Mouse (Mus musculus) liver, embryonic 14.5 days (tissue): Measurements from ENCODE around the gene Prps1l1. TPM values are rescaled to one million over a fixed set of nuclear protein-coding genes. Genes with fewer than 3 reads are reported as not detected.

ENCODE experiments used
- ATAC-seq: fragments of 200-750 bp; cut with Nextera tagmentation; 2 replicates; pipeline ENCODE4 v1.8.0; 2017; ENCODE audit warnings: moderate number of reproducible peaks, mild to moderate bottlenecking, moderate library complexity; ENCODE audit not compliant: insufficient read depth
- DNase-seq, 3 experiments: peaks; one replicate each; pipeline ENCODE4 v3.0.0-alpha.2; 2012 to 2013; ENCODE audit warnings: low read depth in 3 of 3, low spot score in 3 of 3
- H3K27ac ChIP-seq: fragments of 300-500 bp; sonication (generic); 2 replicates; pipeline ENCODE4 v1.5.1; 2014; ENCODE audit warnings: moderate library complexity, mild to moderate bottlenecking, control low read depth, inconsistent platforms
- H3K27me3 ChIP-seq: fragments of 300-500 bp; sonication (generic); 2 replicates; pipeline ENCODE4 v1.6.1; 2014; ENCODE audit warnings: mild to moderate bottlenecking, low read length, moderate library complexity; ENCODE audit not compliant: control insufficient read depth, insufficient read depth
- H3K36me3 ChIP-seq: fragments of 300-500 bp; sonication (generic); replicated peaks from 2 replicates; pipeline ENCODE4 v1.6.1; 2014; ENCODE audit warnings: low read depth; ENCODE audit not compliant: control insufficient read depth, insufficient read depth
- H3K4me1 ChIP-seq, 2 experiments: fragments of 200-500 bp in 1 of 2; fragments of 300-500 bp in 1 of 2; sonication (generic) in 1 of 2; replicated peaks; 2 replicates each; pipeline ENCODE4 v1.6.1; 2012 to 2014; ENCODE audit warnings: antibody characterized with exemption in 1 of 2, inconsistent platforms in 1 of 2, low read length in 1 of 2; ENCODE audit not compliant: control insufficient read depth in 2 of 2, insufficient read depth in 2 of 2
- H3K4me2 ChIP-seq: fragments of 300-500 bp; sonication (generic); 2 replicates; pipeline ENCODE4 v1.6.1; 2014; ENCODE audit warnings: low read depth, mild to moderate bottlenecking, control low read depth, moderate library complexity
- H3K4me3 ChIP-seq, 2 experiments: fragments of 200-500 bp in 1 of 2; fragments of 300-500 bp in 1 of 2; sonication (generic) in 1 of 2; 2 replicates each; pipeline ENCODE4 v1.5.1; 2012 to 2014; ENCODE audit warnings: low read depth in 2 of 2, low read length in 2 of 2, mild to moderate bottlenecking in 2 of 2, control low read depth in 1 of 2, inconsistent platforms in 1 of 2, moderate library complexity in 1 of 2; ENCODE audit not compliant: insufficient read depth in 1 of 2
- H3K9ac ChIP-seq: fragments of 300-500 bp; sonication (generic); replicated peaks from 2 replicates; pipeline ENCODE4 v1.6.1; 2014; ENCODE audit warnings: mild to moderate bottlenecking, control low read depth, moderate library complexity
- H3K9me3 ChIP-seq: fragments of 300-500 bp; sonication (generic); 2 replicates; pipeline ENCODE4 v1.6.1; 2016; ENCODE audit warnings: low read length, mixed read lengths; ENCODE audit not compliant: control insufficient read depth
- CTCF ChIP-seq: IDR thresholded peaks from 2 replicates; pipeline ENCODE4 v1.5.1; 2016; ENCODE audit warnings: antibody characterized with exemption, low read depth, control low read depth
- EP300 ChIP-seq: IDR thresholded peaks from 2 replicates; pipeline ENCODE4 v1.6.1; 2016; ENCODE audit warnings: antibody characterized with exemption, low read depth
- WGBS: fragments of 180-500 bp; shearing (Covaris S2); extraction: QIAGEN DNeasy Blood & Tissue Kit; methylation state at CpG from one replicate; pipeline ENCODE4 v1.1.7; 2014; ENCODE audit not compliant: insufficient replicate concordance; 5-methylcytosine and 5-hydroxymethylcytosine counted together
- polyA plus RNA-seq, 2 experiments: library from polyadenylated mRNA; depleted of rRNA in 1 of 2; stranded (reverse) in 1 of 2; unstranded in 1 of 2; fragments of >200 nt; fragmentation: Nextera tagmentation in 1 of 2; extraction: Ambion mirVana in 1 of 2; gene quantifications; 2 replicates each; pipeline versions ENCODE4 v1.2.1 to v1.2.3; 2012 to 2014

Gene Prps1l1
- polyA plus RNA-seq, 2 experiments, result not detected

- H3K4me3 ChIP-seq, result no peak overlapping the region
- no peaks in the 10 kb centered on the region for H3K27me3 ChIP-seq
- TF ChIP-seq CTCF (no peak), EP300 (no peak)
- WGBS, result 20% methylated on average over 4 of the region's 4 CpGs
- no peaks in the 10 kb centered on the region for H3K9me3 ChIP-seq
- H3K27ac ChIP-seq, result no peak overlapping the region
- H3K9ac ChIP-seq, result no peak overlapping the region
- no peak overlapping the region for H3K4me2 ChIP-seq
- H3K4me1 ChIP-seq, result no peaks in the 10 kb centered on the region
- DNase-seq (no peak), ATAC-seq (no peak)
- H3K36me3 ChIP-seq, result no peaks in the 10 kb centered on the region
Observed at GRCm38 (mm10) chr12:35000323-35000722, 15.8 kb downstream of the Prps1l1 start.

GRCm38 (mm10) chr12:35005748-35006147 lies 21.2 kb downstream of the Prps1l1 start:
- Histone ChIP-seq H3K4me1 (no peaks in the 10 kb centered on the region), H3K27me3 (no peaks in the 10 kb centered on the region), H3K27ac (no peak overlapping the region), H3K36me3 (no peaks in the 10 kb centered on the region), H3K4me3 (no peak overlapping the region), H3K9me3 (no peaks in the 10 kb centered on the region), H3K4me2 (no peak overlapping the region), H3K9ac (no peak overlapping the region)
- TF ChIP-seq CTCF, result no peak
- no peak for TF ChIP-seq EP300
- DNase-seq, result no peak
- no peak for ATAC-seq

- Histone ChIP-seq H3K4me3 (no peak overlapping the region), H3K27me3 (no peaks in the 10 kb centered on the region), H3K4me1 (no peaks in the 10 kb centered on the region), H3K36me3 (no peaks in the 10 kb centered on the region), H3K27ac (no peak overlapping the region), H3K9me3 (no peaks in the 10 kb centered on the region), H3K4me2 (no peak overlapping the region), H3K9ac (no peak overlapping the region)
- ATAC-seq, result no peak
- no peak for DNase-seq
- TF ChIP-seq EP300, result no peak
- no peak for TF ChIP-seq CTCF
- WGBS, result 51% methylated on average over 1 of the region's 1 CpGs
Observed at GRCm38 (mm10) chr12:35007851-35008250, 23.3 kb downstream of the Prps1l1 start.

- Histone ChIP-seq H3K4me2 (no peak overlapping the region), H3K4me3 (no peak overlapping the region), H3K27ac (no peak overlapping the region), H3K9me3 (no peaks in the 10 kb centered on the region), H3K36me3 (no peaks in the 10 kb centered on the region), H3K4me1 (no peaks in the 10 kb centered on the region), H3K9ac (no peak overlapping the region), H3K27me3 (no peaks in the 10 kb centered on the region)
- DNase-seq (no peak), ATAC-seq (no peak)
- TF ChIP-seq EP300, result no peak
- TF ChIP-seq CTCF, result no peak
- 61% methylated on average over 11 of the region's 11 CpGs for WGBS
Observed at GRCm38 (mm10) chr12:35008340-35009137, 24.0 kb downstream of the Prps1l1 start.

- H3K36me3 ChIP-seq, result no peaks in the 10 kb centered on the region
- TF ChIP-seq CTCF, result no peak
- no peak for TF ChIP-seq EP300
- DNase-seq, result no peak
- WGBS, result 67% methylated on average over 1 of the region's 1 CpGs
- no peak overlapping the region for H3K27ac ChIP-seq
- H3K4me1 ChIP-seq, result no peaks in the 10 kb centered on the region
- no peak for ATAC-seq
- no peak overlapping the region for H3K4me3 ChIP-seq
- no peaks in the 10 kb centered on the region for H3K9me3 ChIP-seq
- H3K27me3 ChIP-seq, result no peaks in the 10 kb centered on the region
- no peak overlapping the region for H3K4me2 ChIP-seq
- no peak overlapping the region for H3K9ac ChIP-seq
Observed at GRCm38 (mm10) chr12:35011462-35011861, 26.9 kb downstream of the Prps1l1 start.
